Mouse (Mus musculus) stomach, embryonic 14.5 days (tissue): ENCODE data around the gene Olfr92. TPM values are rescaled to one million over a fixed set of nuclear protein-coding genes. Genes with fewer than 3 reads are reported as not detected.

ENCODE experiments used
- ATAC-seq: fragments of 200-750 bp; cut with Nextera tagmentation; 2 replicates; pipeline ENCODE4 v1.8.0; 2017; ENCODE audit warnings: low read depth, moderate TSS enrichment; ENCODE audit not compliant: insufficient number of reproducible peaks, insufficient read depth, low FRiP score
- H3K27ac ChIP-seq: fragments of 300-500 bp; sonication (generic); 2 replicates; pipeline ENCODE4 v1.5.1; 2014; ENCODE audit warnings: mild to moderate bottlenecking, low read length, moderate library complexity, mixed read lengths
- H3K27me3 ChIP-seq: fragments of 300-500 bp; sonication (generic); 2 replicates; pipeline ENCODE4 v1.6.1; 2014; ENCODE audit warnings: low read length, control low read depth, mixed read lengths; ENCODE audit not compliant: control insufficient read depth, insufficient read depth
- H3K36me3 ChIP-seq: fragments of 300-500 bp; sonication (generic); 2 replicates; pipeline ENCODE4 v1.6.1; 2014; ENCODE audit warnings: mild to moderate bottlenecking, control low read depth, low read length, moderate library complexity, mixed read lengths; ENCODE audit not compliant: control insufficient read depth, insufficient read depth
- H3K4me1 ChIP-seq: fragments of 300-500 bp; sonication (generic); 2 replicates; pipeline ENCODE4 v1.6.1; 2014; ENCODE audit warnings: low read length, control low read depth, mixed read lengths; ENCODE audit not compliant: control insufficient read depth, insufficient read depth
- H3K4me2 ChIP-seq: fragments of 300-500 bp; sonication (generic); replicated peaks from 2 replicates; pipeline ENCODE4 v1.6.1; 2014; ENCODE audit warnings: low read depth, low read length, control low read depth
- H3K4me3 ChIP-seq: fragments of 300-500 bp; sonication (generic); 2 replicates; pipeline ENCODE4 v1.5.1; 2014; ENCODE audit warnings: low read depth, low read length, control low read depth
- H3K9ac ChIP-seq: fragments of 300-500 bp; sonication (generic); replicated peaks from 2 replicates; pipeline ENCODE4 v1.6.1; 2014; ENCODE audit warnings: low read depth, mild to moderate bottlenecking, control low read depth, low read length, moderate library complexity, mixed read lengths
- H3K9me3 ChIP-seq: fragments of 300-500 bp; sonication (generic); 2 replicates; pipeline ENCODE4 v1.6.1; 2016; ENCODE audit warnings: low read depth, low read length, control low read depth; ENCODE audit not compliant: control insufficient read depth
- WGBS: fragments of 180-500 bp; shearing (Covaris S2); extraction: QIAGEN DNeasy Blood & Tissue Kit; methylation state at CpG from one replicate; pipeline ENCODE4 v1.1.7; 2014; 5-methylcytosine and 5-hydroxymethylcytosine counted together
- polyA plus RNA-seq: library from polyadenylated mRNA; unstranded; fragments of >200 nt; fragmentation: Nextera tagmentation; extraction: Ambion mirVana; gene quantifications from 2 replicates; pipeline ENCODE4 v1.2.1, GENCODE M21; 2014

The Olfr92 gene
- polyA plus RNA-seq, 1 experiment from 2014 or later, result not detected

DNA sequence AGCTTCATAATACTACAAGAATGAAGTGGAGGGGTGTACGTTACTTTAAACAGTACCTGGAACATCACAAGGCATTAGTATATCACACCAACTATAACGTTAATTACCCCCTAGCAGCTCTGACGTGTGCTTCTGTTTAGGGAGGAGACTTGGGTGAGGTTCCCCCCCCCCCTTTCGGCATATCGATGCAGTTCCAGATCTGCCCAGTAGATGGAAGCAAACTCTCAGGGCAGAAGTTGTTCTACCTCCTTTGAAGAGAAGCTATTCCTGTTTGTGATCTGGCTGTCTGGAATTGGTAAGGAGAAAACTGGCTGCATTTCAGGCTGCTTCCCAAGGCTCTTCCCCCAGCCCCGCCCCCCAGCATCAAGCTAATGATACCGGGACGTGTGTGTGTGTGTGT is 36.6 kb downstream of the Olfr92 start:
- no peaks in the 10 kb centered on the region for H3K9me3 ChIP-seq
- H3K36me3 ChIP-seq, result no peaks in the 10 kb centered on the region
- 0 out of 2 replicates have a peak overlapping the region, but pooled peaks have one; percentile 7 for H3K4me2 ChIP-seq
- peak; percentile 73 for ATAC-seq
- H3K4me3 ChIP-seq, result no peak overlapping the region
- H3K27me3 ChIP-seq, result no peaks in the 10 kb centered on the region
- WGBS, result 2% methylated on average over 8 of the region's 8 CpGs
- no peaks in the 10 kb centered on the region; the same call in 1 of the 2 replicates for H3K4me1 ChIP-seq
- no peak overlapping the region for H3K9ac ChIP-seq
- no peak overlapping the region for H3K27ac ChIP-seq

DNA sequence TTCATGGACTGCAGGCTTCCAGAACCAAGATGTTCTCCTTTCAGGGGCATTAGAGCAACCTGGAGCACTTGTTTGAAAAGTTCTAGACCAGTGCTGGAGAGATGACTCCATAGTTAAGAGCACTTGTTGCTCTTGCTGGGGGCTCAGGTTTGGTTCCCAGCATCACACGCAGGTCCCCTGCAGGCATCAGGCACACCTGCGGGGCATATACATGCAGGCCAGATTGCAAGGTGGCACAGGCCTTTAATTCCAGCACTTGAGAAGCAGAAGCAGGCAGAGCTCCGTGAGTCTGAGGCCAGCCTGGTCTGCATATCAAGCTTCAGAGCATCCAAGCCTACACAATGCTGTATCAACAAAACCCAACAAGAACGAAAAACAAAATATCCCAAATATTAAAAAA is 38.2 kb downstream of the Olfr92 start:
- 91% methylated on average over 4 of the region's 4 CpGs for WGBS

DNA sequence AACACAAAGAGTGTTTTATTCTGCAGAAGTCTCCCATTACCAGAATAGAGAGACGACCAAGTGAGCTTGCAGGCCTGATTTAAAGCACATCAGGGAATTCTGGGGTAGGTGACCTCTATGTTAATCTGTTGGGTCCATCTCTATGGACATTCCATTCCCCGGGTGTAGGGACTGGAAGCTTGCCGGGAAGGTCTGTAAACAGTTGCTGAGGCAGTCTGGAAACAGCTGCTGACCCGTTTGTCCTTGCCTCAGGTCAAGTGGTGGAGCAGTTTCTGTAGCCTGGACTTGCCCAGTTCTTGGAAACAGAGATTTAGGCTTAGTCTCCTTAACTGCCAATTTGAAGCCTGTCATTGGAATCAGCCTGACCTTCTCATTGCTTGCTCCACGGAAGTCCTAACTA is 39.8 kb downstream of the Olfr92 start:
- WGBS, result 9% methylated on average over 5 of the region's 5 CpGs
- no peak overlapping the region for H3K4me3 ChIP-seq
- no peak overlapping the region for H3K27ac ChIP-seq
- no peak overlapping the region for H3K4me2 ChIP-seq
- H3K9ac ChIP-seq, result no peak overlapping the region
- H3K36me3 ChIP-seq, result no peaks in the 10 kb centered on the region
- ATAC-seq, result no peak
- H3K9me3 ChIP-seq, result no peaks in the 10 kb centered on the region
- no peaks in the 10 kb centered on the region; the same call in 1 of the 2 replicates for H3K4me1 ChIP-seq
- H3K27me3 ChIP-seq, result no peaks in the 10 kb centered on the region

More for the DNA sequence above, 38.2 kb downstream of the Olfr92 start:
- Histone ChIP-seq H3K27ac (no peak overlapping the region), H3K4me2 (no peak overlapping the region), H3K9me3 (no peaks in the 10 kb centered on the region), H3K36me3 (no peaks in the 10 kb centered on the region), H3K4me3 (no peak overlapping the region), H3K4me1 (no peaks in the 10 kb centered on the region; the same call in 1 of the 2 replicates), H3K27me3 (no peaks in the 10 kb centered on the region), H3K9ac (no peak overlapping the region)
- ATAC-seq, result no peak

DNA sequence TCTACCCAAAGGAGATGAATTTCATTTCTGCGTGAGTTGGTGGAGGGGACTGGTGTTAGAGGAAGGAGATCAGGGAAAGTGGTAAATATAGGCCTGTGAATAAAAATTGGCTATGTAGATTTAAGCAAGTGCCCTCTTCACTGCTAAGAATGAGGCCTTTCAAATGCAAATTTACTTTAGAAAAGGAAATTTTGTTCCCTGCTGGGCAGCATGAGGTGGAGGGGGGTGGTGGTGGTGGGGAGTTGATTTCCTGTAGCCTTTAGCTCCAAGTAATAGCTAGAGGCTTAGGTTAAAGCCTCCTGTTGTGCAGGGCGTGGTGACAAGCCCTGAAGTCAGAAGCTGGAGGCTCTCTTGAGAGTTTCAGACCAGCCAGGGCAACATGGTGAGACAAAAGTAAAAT is 40.9 kb downstream of the Olfr92 start:
- 42% methylated on average over 2 of the region's 2 CpGs for WGBS
- no peaks in the 10 kb centered on the region for H3K36me3 ChIP-seq
- H3K27me3 ChIP-seq, result no peaks in the 10 kb centered on the region
- no peak overlapping the region for H3K4me2 ChIP-seq
- no peak overlapping the region for H3K9ac ChIP-seq
- no peaks in the 10 kb centered on the region for H3K9me3 ChIP-seq
- H3K27ac ChIP-seq, result no peak overlapping the region
- ATAC-seq, result no peak
- no peak overlapping the region for H3K4me3 ChIP-seq
- no peaks in the 10 kb centered on the region; the same call in 1 of the 2 replicates for H3K4me1 ChIP-seq

DNA sequence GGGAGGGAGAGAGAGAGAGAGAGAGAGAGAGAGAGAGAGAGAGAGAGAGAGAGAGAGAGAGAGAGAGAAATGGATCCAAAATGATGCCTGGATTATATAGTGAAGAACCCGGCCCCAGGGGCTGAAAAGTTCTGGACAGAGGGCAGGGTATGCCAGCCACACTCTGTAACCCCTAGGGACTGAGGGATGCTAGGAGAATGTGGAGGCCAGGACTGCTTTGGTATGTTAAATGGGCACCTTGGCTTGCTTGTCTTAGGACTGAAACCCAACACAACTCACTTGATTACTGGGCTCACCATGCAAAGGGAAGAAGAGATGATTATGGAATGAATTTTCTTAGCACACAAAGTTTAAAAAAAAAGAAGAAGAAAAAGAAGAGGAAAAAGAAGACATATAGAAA is 41.7 kb downstream of the Olfr92 start:
- WGBS, result 57% methylated on average over 1 of the region's 1 CpGs
- ATAC-seq, result no peak

DNA sequence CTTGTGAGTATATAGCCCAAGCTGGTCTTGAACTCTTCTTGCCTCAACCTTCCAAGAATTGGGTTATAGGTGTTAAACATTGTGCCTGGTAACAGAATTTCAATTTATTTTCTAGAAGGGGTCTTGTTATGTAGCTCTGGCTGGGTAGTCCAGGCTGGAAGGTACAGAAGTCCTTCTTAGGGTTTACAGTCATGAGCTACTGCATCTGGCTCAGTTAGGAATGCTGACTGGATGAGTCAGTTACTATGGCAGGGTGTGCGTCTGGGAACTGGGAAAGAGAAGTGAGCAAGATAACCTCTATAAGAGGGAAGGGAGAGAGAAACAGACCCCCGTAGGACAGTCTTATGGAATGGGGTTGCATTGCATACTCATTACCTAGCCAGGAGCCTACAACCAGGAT is 44.1 kb downstream of the Olfr92 start:
- no peak overlapping the region for H3K4me2 ChIP-seq
- no peak overlapping the region for H3K4me3 ChIP-seq
- no peaks in the 10 kb centered on the region for H3K9me3 ChIP-seq
- H3K27ac ChIP-seq, result no peak overlapping the region
- no peak overlapping the region for H3K9ac ChIP-seq
- 81% methylated on average over 2 of the region's 2 CpGs for WGBS
- peaks cover 24% of the 10 kb centered on the region for H3K36me3 ChIP-seq
- no peaks in the 10 kb centered on the region for H3K4me1 ChIP-seq
- ATAC-seq, result no peak
- no peaks in the 10 kb centered on the region for H3K27me3 ChIP-seq

More for the DNA sequence above, 41.7 kb downstream of the Olfr92 start:
- H3K4me2 ChIP-seq, result no peak overlapping the region
- H3K9me3 ChIP-seq, result no peaks in the 10 kb centered on the region
- H3K36me3 ChIP-seq, result peaks cover 4% of the 10 kb centered on the region; the same call in 1 of the 2 replicates
- H3K27ac ChIP-seq, result no peak overlapping the region
- H3K4me1 ChIP-seq, result no peaks in the 10 kb centered on the region; the same call in 1 of the 2 replicates
- no peaks in the 10 kb centered on the region for H3K27me3 ChIP-seq
- H3K9ac ChIP-seq, result no peak overlapping the region
- no peak overlapping the region for H3K4me3 ChIP-seq

DNA sequence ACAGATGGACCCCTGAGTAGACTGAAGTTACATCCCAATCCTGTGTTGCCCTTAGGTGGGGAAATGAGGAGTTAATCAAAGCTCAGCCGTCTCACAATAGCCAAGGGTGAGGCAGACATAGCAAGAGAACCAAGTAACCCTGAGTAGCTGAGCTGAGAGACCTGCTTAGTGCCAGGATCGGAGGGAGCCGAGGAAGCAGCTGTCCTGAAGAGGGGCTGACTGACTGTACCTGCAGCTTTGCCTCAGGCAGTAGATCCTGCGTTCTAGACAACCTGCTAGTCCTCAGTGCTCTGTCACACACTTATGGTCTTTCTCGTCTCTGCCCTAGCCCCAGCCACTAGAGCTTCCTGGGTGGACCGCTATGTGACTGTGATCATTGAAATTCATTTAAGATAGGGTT is 44.7 kb downstream of the Olfr92 start:
- Histone ChIP-seq H3K36me3 (peaks cover 30% of the 10 kb centered on the region), H3K27me3 (no peaks in the 10 kb centered on the region), H3K9me3 (no peaks in the 10 kb centered on the region), H3K4me1 (no peaks in the 10 kb centered on the region), H3K27ac (no peak overlapping the region), H3K4me2 (no peak overlapping the region), H3K4me3 (no peak overlapping the region), H3K9ac (no peak overlapping the region)
- 91% methylated on average over 6 of the region's 6 CpGs for WGBS
- ATAC-seq, result no peak

DNA sequence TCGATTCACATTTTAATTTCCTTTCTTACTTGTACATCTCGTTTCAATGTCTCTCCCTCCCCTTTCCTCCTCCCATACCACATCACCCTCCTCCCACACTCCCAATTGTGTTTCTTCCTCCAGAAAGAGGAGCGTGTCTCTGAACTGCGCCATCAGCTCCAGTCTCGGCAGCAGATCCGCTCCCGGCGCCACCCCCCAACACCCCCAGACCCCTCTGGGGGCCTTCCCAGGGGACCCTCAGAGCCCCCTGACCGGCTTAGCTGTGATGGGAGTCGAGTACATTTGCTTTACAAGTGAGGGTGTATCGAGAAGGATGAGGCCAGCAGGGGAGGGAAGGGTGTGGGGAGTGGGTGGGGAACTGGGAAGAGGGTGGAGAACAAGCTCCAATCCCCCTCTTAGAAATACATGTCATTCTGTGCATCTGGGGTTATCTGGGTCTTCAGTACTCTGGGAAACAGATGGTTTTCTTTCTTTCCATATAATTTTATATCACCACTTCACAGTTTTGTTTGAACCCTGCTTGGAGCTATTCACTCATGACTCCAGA is 47.1 kb downstream of the Olfr92 start:
- Histone ChIP-seq H3K9me3 (no peaks in the 10 kb centered on the region), H3K4me1 (no peaks in the 10 kb centered on the region), H3K9ac (no peak overlapping the region), H3K27me3 (no peaks in the 10 kb centered on the region), H3K27ac (no peak overlapping the region), H3K36me3 (peaks cover 48% of the 10 kb centered on the region), H3K4me2 (no peak overlapping the region), H3K4me3 (no peak overlapping the region)
- WGBS, result 65% methylated on average over 11 of the region's 11 CpGs
- no peak for ATAC-seq
